Mouse (Mus musculus) stomach, postnatal 0 days (tissue): ENCODE results near the gene Igf2bp2.

ENCODE experiments used
- CTCF ChIP-seq: IDR thresholded peaks from 2 replicates; pipeline ENCODE4 v1.5.1; 2016; ENCODE audit warnings: antibody characterized with exemption, low read depth, mild to moderate bottlenecking, moderate library complexity
- EP300 ChIP-seq: optimal IDR thresholded peaks from 2 replicates; pipeline ENCODE3; 2016; ENCODE audit warnings: antibody characterized with exemption

DNA sequence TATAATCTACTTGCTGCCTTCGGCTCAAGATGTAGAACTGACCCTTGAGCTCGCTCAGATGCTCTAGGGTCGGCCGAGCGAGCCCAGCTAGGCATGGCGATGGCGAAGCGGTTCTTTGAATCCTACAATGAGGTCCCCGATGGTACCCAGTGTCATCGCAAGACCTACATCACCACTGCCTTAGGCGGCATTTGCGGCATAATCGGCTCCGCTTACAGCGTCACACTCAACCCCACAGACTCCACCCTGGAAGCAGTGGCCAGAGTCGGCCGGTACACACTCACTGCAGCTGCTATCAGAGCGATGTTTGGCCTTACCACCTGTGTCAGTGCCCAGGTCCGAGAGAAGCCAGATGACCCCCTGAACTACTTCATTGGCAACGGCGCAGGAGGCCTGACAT lies 109.7 kb downstream of the Igf2bp2 start:
- TF ChIP-seq CTCF (no peak), EP300 (no peak)
